Mouse (Mus musculus): Measurements from ENCODE around the gene Olfr828.

Gene Olfr828

GRCm38 (mm10) chr9:18819426-18819825, at the start of gene Olfr828:
TSS of gene Olfr828 (minus strand) at chr9:18819526.
- no peak for DNase-seq (ENCODE audit: low read depth in 2 of 2, low spot score in 2 of 2)

DNA sequence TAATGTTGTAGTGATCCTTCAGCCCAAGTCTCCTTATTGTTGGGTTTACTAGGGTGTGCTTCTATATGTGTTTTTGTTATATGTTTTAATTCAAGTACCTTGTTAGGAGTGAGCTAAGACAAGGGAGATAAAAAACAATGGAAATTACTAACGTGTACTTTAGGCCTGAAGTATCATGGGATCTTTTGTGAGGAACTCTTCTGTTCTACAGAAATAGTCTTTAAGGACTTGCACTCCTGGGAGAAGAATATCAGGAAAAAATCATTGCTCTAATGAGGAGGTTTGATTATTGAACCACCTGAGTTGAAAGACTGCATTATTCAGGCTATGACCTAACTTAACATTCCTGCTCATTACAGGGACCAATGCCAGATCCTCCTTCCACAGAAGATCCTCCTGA, 35.3 kb upstream of the Olfr828 start, which contains the start of gene Olfr829:
TSS of gene Olfr829 (plus strand) at position 301 of the 400 bp plus-strand sequence.
- DNase-seq (ENCODE audit: low read depth in 2 of 2, low spot score in 2 of 2), result no peak

DNA sequence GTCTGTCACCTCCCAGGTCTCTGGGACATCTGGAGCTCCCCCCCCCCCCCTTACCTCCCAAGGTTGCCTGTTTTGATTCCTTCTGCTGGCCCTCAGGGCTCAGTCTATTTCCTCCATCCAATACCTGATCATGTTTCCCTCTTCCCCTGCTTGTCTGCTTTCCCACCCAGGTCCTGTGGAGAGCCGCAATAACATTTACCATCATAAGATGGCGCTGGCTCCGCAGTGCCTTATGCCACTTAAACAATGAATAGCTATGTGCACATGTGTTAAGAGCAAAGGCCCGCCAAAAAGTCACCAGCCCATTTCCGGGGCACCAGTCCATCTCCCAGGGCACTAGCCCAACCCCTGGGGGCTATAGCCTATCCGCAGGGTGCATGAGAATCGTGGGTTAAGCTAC, 34.0 kb downstream of the Olfr828 start:
- DNase-seq (ENCODE audit: low read depth in 2 of 2, low spot score in 2 of 2), result no peak

DNA sequence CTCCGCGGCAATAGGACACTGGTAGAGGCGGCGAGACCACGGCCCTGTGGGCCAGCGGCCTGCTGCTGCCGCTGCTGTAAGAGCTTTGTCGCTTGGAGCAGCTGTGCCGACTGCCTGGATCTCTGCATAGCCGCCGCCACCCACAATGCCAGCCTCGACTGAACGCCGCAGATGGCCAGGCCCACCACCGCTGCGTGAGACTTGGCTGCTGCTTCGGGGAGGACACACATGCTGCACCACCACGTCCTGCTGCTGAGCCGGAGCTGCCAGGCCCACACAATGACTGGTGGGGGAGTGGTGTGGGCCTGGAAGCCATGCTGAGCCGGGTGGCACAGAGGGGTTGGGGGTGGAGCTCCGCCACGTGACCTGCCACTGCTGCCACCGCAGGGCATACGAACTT, 39.9 kb downstream of the Olfr828 start:
- no peak for DNase-seq (ENCODE audit: low read depth in 2 of 2, low spot score in 2 of 2)

DNA sequence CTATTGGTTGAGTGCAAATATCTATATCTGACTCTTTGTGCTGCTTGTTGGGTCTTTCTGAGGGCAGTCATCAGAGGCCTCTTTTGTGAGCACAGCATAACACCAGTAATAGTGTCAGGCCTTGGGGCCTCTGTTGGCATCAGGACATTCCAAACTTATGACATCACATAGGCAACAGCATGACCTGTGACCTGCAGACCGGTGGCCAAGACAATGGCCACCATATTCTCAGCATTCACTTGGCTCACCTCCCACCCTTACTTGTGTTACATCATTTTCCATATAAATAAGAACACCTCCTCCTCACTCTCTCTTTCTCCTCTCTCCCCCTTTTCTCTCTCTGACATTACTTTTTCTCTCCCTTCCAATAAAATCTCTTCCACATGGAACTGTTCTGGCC, 40.3 kb downstream of the Olfr828 start:
- DNase-seq (ENCODE audit: low read depth in 2 of 2, low spot score in 2 of 2), result no peak

Data from CD8-positive naive resting alpha-beta T cell, adult 2 months (primary cell).